Mouse (Mus musculus) ES-E14 (cell line): ENCODE data around the gene Osbpl11.

Source experiments
- CHD2 ChIP-seq: IDR thresholded peaks from 2 replicates; pipeline ENCODE4 v1.6.1; 2014; ENCODE audit warnings: mild to moderate bottlenecking, low read depth, low read length, inconsistent platforms
- HCFC1 ChIP-seq: IDR thresholded peaks from 2 replicates; pipeline ENCODE4 v1.6.1; 2012; ENCODE audit warnings: low read length, inconsistent platforms, borderline replicate concordance; ENCODE audit not compliant: insufficient read depth
- MAFK ChIP-seq: IDR thresholded peaks from 2 replicates; pipeline ENCODE4 v1.6.1; 2014; ENCODE audit warnings: mild to moderate bottlenecking, low read depth, low read length, inconsistent platforms; ENCODE audit not compliant: insufficient read depth
- ZNF384 ChIP-seq: IDR thresholded peaks from 2 replicates; pipeline ENCODE4 v1.6.1; 2012; ENCODE audit warnings: low read depth, low read length, inconsistent platforms

DNA sequence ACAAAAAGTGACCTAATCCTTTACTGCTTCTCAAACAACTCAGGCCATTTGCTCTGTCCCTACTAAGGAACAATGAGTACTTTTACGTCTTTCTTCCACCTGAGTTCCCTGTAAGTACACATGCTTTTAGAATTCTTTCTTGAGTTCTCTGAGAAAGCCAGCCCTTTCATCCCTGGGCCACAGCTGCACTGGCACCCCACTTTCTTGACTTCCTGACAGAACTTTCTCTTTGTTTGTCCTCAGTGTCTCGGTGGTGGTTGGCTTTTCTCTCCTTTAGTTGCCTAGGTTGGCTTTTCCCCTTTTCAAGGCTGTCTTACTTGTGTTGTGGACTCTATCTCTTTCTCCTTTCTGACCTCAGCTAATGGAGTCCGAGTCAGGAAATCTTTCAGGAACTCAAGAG lies 3.2 kb downstream of the Osbpl11 start:
- TF ChIP-seq HCFC1 = no peak
- TF ChIP-seq ZNF384 = no peak
- no peak for TF ChIP-seq CHD2
- no peak for TF ChIP-seq MAFK
